Mouse (Mus musculus) heart, postnatal 4 days (tissue): Measurements from ENCODE around the gene Slc35b3. TPM values are rescaled to one million over a fixed set of nuclear protein-coding genes. Genes with fewer than 3 reads are reported as not detected.

ENCODE experiments used
- DNase-seq: peaks from one replicate; pipeline ENCODE4 v3.0.0; 2021
- total RNA-seq, 2 experiments: library from RNA; stranded (reverse); gene quantifications; 2 replicates each; pipeline ENCODE4 v1.2.3; 2021

Gene Slc35b3
- total RNA-seq, 2 experiments from 2014 or later, result 12.3 to 13.9 TPM

GRCm38 (mm10) chr13:38936860-38937471 lies 23.7 kb downstream of the Slc35b3 start:
- DNase-seq, result no peak

DNA sequence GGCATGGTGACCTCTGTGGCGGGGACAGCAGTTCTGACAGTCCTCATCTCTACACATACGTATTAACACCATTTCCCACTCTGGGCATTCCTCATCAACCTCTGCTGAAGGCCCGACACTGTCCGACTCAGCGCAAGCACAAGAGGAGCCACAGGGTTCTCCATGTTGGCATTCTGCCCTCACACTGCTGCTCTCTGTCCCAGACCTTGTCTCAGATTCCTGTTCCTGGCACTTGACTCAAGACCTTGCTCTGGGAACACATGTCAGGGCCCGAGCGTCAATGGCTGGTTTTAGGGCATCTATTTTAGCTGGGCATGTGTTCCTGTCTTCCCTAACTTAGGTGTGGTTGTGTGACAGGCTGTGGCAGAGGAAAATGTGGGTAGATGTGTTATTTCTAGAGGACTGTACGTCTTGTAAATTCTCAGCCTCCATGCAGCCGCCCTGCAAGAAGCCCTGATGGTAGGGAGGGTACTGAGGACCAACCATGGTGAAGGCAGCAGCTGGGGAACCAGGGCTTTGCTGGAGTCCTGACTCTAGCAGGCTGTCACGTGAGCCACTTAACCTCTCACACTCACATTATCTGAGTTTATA lies 24.7 kb downstream of the Slc35b3 start:
- peak; percentile 43 for DNase-seq

GRCm38 (mm10) chr13:38929843-38930578 lies 30.7 kb downstream of the Slc35b3 start:
- DNase-seq, result no peak

GRCm38 (mm10) chr13:38922676-38923075 lies 38.0 kb downstream of the Slc35b3 start:
- DNase-seq, result no peak

DNA sequence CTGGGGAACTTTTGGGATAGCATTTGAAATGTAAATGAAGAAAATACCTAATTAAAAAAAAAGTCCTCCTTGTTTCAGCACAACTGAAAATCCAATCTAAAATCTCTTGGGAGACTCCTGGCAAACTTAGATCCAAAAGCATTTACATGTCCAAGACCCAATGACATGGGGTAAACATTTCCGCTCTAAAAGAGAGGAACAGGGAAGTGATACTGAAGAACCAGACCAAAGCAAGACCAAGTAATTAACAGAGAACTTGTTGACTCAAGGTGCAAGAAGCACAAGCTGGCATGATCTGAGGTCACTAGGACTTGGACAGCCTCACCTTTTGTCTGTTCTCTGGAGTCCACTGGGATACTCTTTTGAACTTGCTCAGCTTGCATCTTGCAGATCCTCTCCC lies 39.4 kb downstream of the Slc35b3 start:
- no peak for DNase-seq

GRCm38 (mm10) chr13:38918188-38918885 lies 42.3 kb downstream of the Slc35b3 start:
- no peak for DNase-seq

- no peak for DNase-seq
Observed at GRCm38 (mm10) chr13:38917556-38917955, 43.1 kb downstream of the Slc35b3 start.

- no peak for DNase-seq
Observed at GRCm38 (mm10) chr13:38914771-38915170, 45.9 kb downstream of the Slc35b3 start.

DNA sequence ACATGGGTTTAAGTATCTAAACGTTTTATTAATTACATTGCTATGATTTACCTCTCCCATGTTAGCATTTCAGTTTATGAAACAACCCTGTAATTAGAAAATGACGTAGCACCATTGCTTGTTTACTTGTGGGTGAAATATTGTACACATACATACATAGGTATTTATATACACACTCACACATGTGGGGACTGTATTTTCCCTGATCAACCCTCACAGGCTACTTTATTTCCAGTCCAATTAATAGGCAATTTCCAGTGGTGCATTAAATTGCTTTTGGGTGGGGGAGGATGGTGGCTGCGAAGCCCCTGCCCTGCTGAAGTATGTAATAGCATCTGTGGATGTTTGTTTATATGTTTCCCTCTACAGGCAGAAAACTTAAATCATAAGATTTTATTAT lies 68.3 kb downstream of the Slc35b3 start:
- no peak for DNase-seq
